Mouse (Mus musculus): Measurements from ENCODE around the gene Mrpl43. TPM values are rescaled to one million over a fixed set of nuclear protein-coding genes. Genes with fewer than 3 reads are reported as not detected.

The Mrpl43 gene
- total and polyA plus RNA-seq, 3 experiments: 63.5 to 75.1 (median 72.7) TPM

GRCm38 (mm10) chr19:45014981-45015402, 8.8 kb upstream of the Mrpl43 start:
- dilution Hi-C loops (cut with MboI; ENCODE audit: extremely low pct_ligation_motif_present, extremely low pct_unique_long_range_greater_than_20kb, low sequenced_read_pairs): no loop called here
- no peak overlapping the region; the same call in 1 of the 2 replicates for H3K9ac ChIP-seq (ENCODE audit: insufficient read depth, low read depth)
- peaks cover 18 to 33% of the 10 kb centered on the region in 2 experiments for H3K36me3 ChIP-seq (replicated peaks in 1 of 2; ENCODE audit: control insufficient read depth in 1 of 2, insufficient read depth in 1 of 2, low read length in 1 of 2)
- peaks cover 5% of the 10 kb centered on the region; the same call in 1 of the 2 replicates for H3K79me2 ChIP-seq (replicated peaks; ENCODE audit: control insufficient read depth, extremely low read depth, insufficient read depth, poor library complexity, severe bottlenecking)
- H3K4me1 ChIP-seq (ENCODE audit: control insufficient read depth in 1 of 2, insufficient read depth in 2 of 2): peaks cover 15 to 43% of the 10 kb centered on the region in 2 experiments
- H3K27me3 ChIP-seq (replicated peaks): peaks cover 24% of the 10 kb centered on the region
- H3K27ac ChIP-seq (ENCODE audit: insufficient read depth, low read depth): peak overlapping the region; percentile 54
- no peaks in the 10 kb centered on the region for H3K9me3 ChIP-seq (replicated peaks; ENCODE audit: low read length)
- peak overlapping the region in 1 of 3 experiments; percentile 45 for H3K4me3 ChIP-seq (replicated peaks in 1 of 3; ENCODE audit: low read depth in 2 of 3, low read length in 2 of 3, poor library complexity in 1 of 3)
- in situ Hi-C loops (cut with MboI; ENCODE audit: low pct_ligation_motif_present, low pct_unique_long_range_greater_than_20kb, low sequenced_read_pairs): no loop called here
- TF ChIP-seq RAD21 (IDR thresholded peaks at IDR 0.05; ENCODE audit: low read depth, low read length) (no peak), RCOR1 (conservative IDR thresholded peaks at IDR 0.05; ENCODE audit: low read depth, low read length) (no peak), HCFC1 (IDR thresholded peaks at IDR 0.05; ENCODE audit: low read depth, low read length) (no peak), UBTF (IDR thresholded peaks at IDR 0.05; ENCODE audit: low read depth, low read length) (0 out of 2 replicates have a peak, but pooled peaks have one; percentile 17), KAT2A (IDR thresholded peaks at IDR 0.05; ENCODE audit: insufficient replicate concordance, low read length) (no peak), JUN (IDR thresholded peaks at IDR 0.05; ENCODE audit: insufficient read depth, low read depth, low read length) (no peak), SIN3A (IDR thresholded peaks at IDR 0.05; ENCODE audit: low read length) (no peak)
- no peak for DNase-seq (ENCODE audit: extremely low read depth)
- H3K4me2 ChIP-seq (ENCODE audit: insufficient read depth, low read depth, poor library complexity, severe bottlenecking): peak overlapping the region; percentile 77; the same call in 1 of the 2 replicates

GRCm38 (mm10) chr19:45014335-45014971, 8.2 kb upstream of the Mrpl43 start, which contains the start of gene Lzts2:
Gene Lzts2 (plus strand): TSS chr19:45014414.
- Histone ChIP-seq H3K9me3 (replicated peaks; ENCODE audit: low read length) (no peaks in the 10 kb centered on the region), H3K27ac (ENCODE audit: insufficient read depth, low read depth) (peak within 1 kb of the TSS; percentile 54), H3K36me3 (replicated peaks in 1 of 2; ENCODE audit: control insufficient read depth in 1 of 2, insufficient read depth in 1 of 2, low read length in 1 of 2) (peaks cover 19 to 37% of the 10 kb centered on the region in 2 experiments), H3K4me1 (ENCODE audit: control insufficient read depth in 1 of 2, insufficient read depth in 2 of 2) (peaks cover 15 to 43% of the 10 kb centered on the region in 2 experiments), H3K9ac (ENCODE audit: insufficient read depth, low read depth) (no peak within 1 kb of the TSS; the same call in 1 of the 2 replicates), H3K4me3 (replicated peaks in 1 of 3; ENCODE audit: low read depth in 2 of 3, low read length in 2 of 3, poor library complexity in 1 of 3) (peak within 1 kb of the TSS in 1 of 3 experiments; percentile 45), H3K27me3 (replicated peaks) (peaks cover 23% of the 10 kb centered on the region), H3K4me2 (ENCODE audit: insufficient read depth, low read depth, poor library complexity, severe bottlenecking) (peak within 1 kb of the TSS; percentile 77; the same call in 1 of the 2 replicates), H3K79me2 (replicated peaks; ENCODE audit: control insufficient read depth, extremely low read depth, insufficient read depth, poor library complexity, severe bottlenecking) (0 out of 2 replicates have a peak, but pooled peaks cover 5% of the 10 kb centered on the region)
- dilution Hi-C loops (cut with MboI; ENCODE audit: extremely low pct_ligation_motif_present, extremely low pct_unique_long_range_greater_than_20kb, low sequenced_read_pairs) (no loop called here), in situ Hi-C loops (cut with MboI; ENCODE audit: low pct_ligation_motif_present, low pct_unique_long_range_greater_than_20kb, low sequenced_read_pairs) (no loop called here)
- DNase-seq (ENCODE audit: extremely low read depth): no peak
- TF ChIP-seq MAFK (IDR thresholded peaks at IDR 0.05; ENCODE audit: insufficient replicate concordance, low read length) (no peak), MEF2A (IDR thresholded peaks at IDR 0.05; ENCODE audit: borderline replicate concordance, low read depth, low read length) (no peak), CHD1 (IDR thresholded peaks at IDR 0.05; ENCODE audit: low read depth, low read length) (no peak), EP300 (IDR thresholded peaks at IDR 0.05; ENCODE audit: low read length) (no peak), MAZ (IDR thresholded peaks at IDR 0.05; ENCODE audit: low read depth, low read length) (no peak), KAT2A (IDR thresholded peaks at IDR 0.05; ENCODE audit: insufficient replicate concordance, low read length) (no peak), TBP (conservative IDR thresholded peaks at IDR 0.05; ENCODE audit: low read depth, low read length) (no peak), USF2 (conservative IDR thresholded peaks at IDR 0.05; ENCODE audit: low read depth, low read length) (no peak), ETS1 (conservative IDR thresholded peaks at IDR 0.05; ENCODE audit: low read depth, low read length) (no peak; the same call in 1 of the 2 replicates), RCOR1 (conservative IDR thresholded peaks at IDR 0.05; ENCODE audit: low read depth, low read length) (no peak), SMC3 (IDR thresholded peaks at IDR 0.05; ENCODE audit: low read depth, low read length) (no peak), CHD2 (IDR thresholded peaks at IDR 0.05; ENCODE audit: low read length) (no peak), JUND (conservative IDR thresholded peaks at IDR 0.05; ENCODE audit: low read depth, low read length) (no peak), UBTF (IDR thresholded peaks at IDR 0.05; ENCODE audit: low read depth, low read length) (no peak), USF1 (IDR thresholded peaks at IDR 0.05; ENCODE audit: low read depth, low read length) (peak; percentile 28), MXI1 (IDR thresholded peaks at IDR 0.05; ENCODE audit: low read depth, low read length) (no peak), NELFE (IDR thresholded peaks at IDR 0.05; ENCODE audit: low read depth, low read length) (no peak), MYC (IDR thresholded peaks at IDR 0.05; ENCODE audit: low read depth, low read length) (no peak), ELF1 (IDR thresholded peaks at IDR 0.05; ENCODE audit: low read depth, low read length) (peak; percentile 63), CTCF (conservative IDR thresholded peaks at IDR 0.05 in 1 of 2, IDR thresholded peaks at IDR 0.05 in 1 of 2; ENCODE audit: low read depth in 2 of 2, low read length in 2 of 2) (no peak), POLR2A (IDR thresholded peaks at IDR 0.05; ENCODE audit: low read depth, low read length) (peak; percentile 36; the same call in 1 of the 2 replicates), HCFC1 (IDR thresholded peaks at IDR 0.05; ENCODE audit: low read depth, low read length) (no peak), IRF4 (IDR thresholded peaks at IDR 0.05; ENCODE audit: low read depth, low read length) (peak; percentile 62), SIN3A (IDR thresholded peaks at IDR 0.05; ENCODE audit: low read length) (0 out of 2 replicates have a peak, but pooled peaks have one; percentile 2), TCF12 (IDR thresholded peaks at IDR 0.05; ENCODE audit: low read depth, low read length) (no peak), POLR2AphosphoS2 (IDR thresholded peaks at IDR 0.05; ENCODE audit: low read depth, low read length) (no peak), ZC3H11A (IDR thresholded peaks at IDR 0.05; ENCODE audit: low read depth, low read length) (no peak), ZMIZ1 (IDR thresholded peaks at IDR 0.05; ENCODE audit: low read depth, low read length) (no peak), E2F4 (IDR thresholded peaks at IDR 0.05; ENCODE audit: insufficient replicate concordance, low read depth, low read length) (no peak)

Data from CH12.LX (cell line).